Mouse (Mus musculus): ENCODE measurements around the gene Fam19a4. TPM values are rescaled to one million over a fixed set of nuclear protein-coding genes. Genes with fewer than 3 reads are reported as not detected.
A peak's percentile ranks its signal among the peaks of the same experiment; 100 is the strongest.
"Not testable (repeated sequence)": the region's sequence is repeated elsewhere in the genome, so short reads cannot be mapped to it uniquely, and the experiment has no call there.

Gene Fam19a4
- polyA plus RNA-seq, 1 experiment from 2014 or later = 0.10 TPM

- Histone ChIP-seq H3K9ac (ENCODE audit: low read depth, low read length) (no peak overlapping the region), H3K27ac (ENCODE audit: low read length) (no peak overlapping the region), H3K4me1 (ENCODE audit: control insufficient read depth, insufficient read depth, low read length) (no peaks in the 10 kb centered on the region), H3K4me2 (ENCODE audit: low read depth, low read length) (no peak overlapping the region), H3K27me3 (replicated peaks; ENCODE audit: control insufficient read depth, insufficient read depth, low read length) (no peaks in the 10 kb centered on the region), H3K9me3 (ENCODE audit: control insufficient read depth, low read length) (no peaks in the 10 kb centered on the region), H3K36me3 (ENCODE audit: control insufficient read depth, insufficient read depth, low read length) (no peaks in the 10 kb centered on the region), H3K4me3 (ENCODE audit: low read length) (no peak overlapping the region)
- ATAC-seq = no peak
- WGBS = 88% methylated on average over 7 of the region's 7 CpGs
Measured at GRCm38 (mm10) chr6:96995556-96996159, 64.6 kb downstream of the Fam19a4 start.

GRCm38 (mm10) chr6:96991741-96992140, 68.5 kb downstream of the Fam19a4 start:
- no peaks in the 10 kb centered on the region for H3K9me3 ChIP-seq (ENCODE audit: control insufficient read depth, low read length)
- no peak overlapping the region for H3K27ac ChIP-seq (ENCODE audit: low read length)
- no peaks in the 10 kb centered on the region for H3K4me1 ChIP-seq (ENCODE audit: control insufficient read depth, insufficient read depth, low read length)
- 87% methylated on average over 1 of the region's 1 CpGs for WGBS
- no peak overlapping the region for H3K9ac ChIP-seq (ENCODE audit: low read depth, low read length)
- no peak for ATAC-seq
- no peak overlapping the region for H3K4me3 ChIP-seq (ENCODE audit: low read length)
- H3K4me2 ChIP-seq (ENCODE audit: low read depth, low read length) = no peak overlapping the region
- H3K36me3 ChIP-seq (ENCODE audit: control insufficient read depth, insufficient read depth, low read length) = no peaks in the 10 kb centered on the region
- no peaks in the 10 kb centered on the region for H3K27me3 ChIP-seq (replicated peaks; ENCODE audit: control insufficient read depth, insufficient read depth, low read length)

- no peaks in the 10 kb centered on the region for H3K4me1 ChIP-seq (ENCODE audit: control insufficient read depth, insufficient read depth, low read length)
- H3K9me3 ChIP-seq (ENCODE audit: control insufficient read depth, low read length) = no peaks in the 10 kb centered on the region
- H3K27me3 ChIP-seq (replicated peaks; ENCODE audit: control insufficient read depth, insufficient read depth, low read length) = no peaks in the 10 kb centered on the region
- WGBS = 80% methylated on average over 1 of the region's 1 CpGs
- no peak for ATAC-seq
- no peak overlapping the region for H3K27ac ChIP-seq (ENCODE audit: low read length)
- no peak overlapping the region for H3K4me2 ChIP-seq (ENCODE audit: low read depth, low read length)
- H3K4me3 ChIP-seq (ENCODE audit: low read length) = no peak overlapping the region
- H3K36me3 ChIP-seq (ENCODE audit: control insufficient read depth, insufficient read depth, low read length) = no peaks in the 10 kb centered on the region
- H3K9ac ChIP-seq (ENCODE audit: low read depth, low read length) = no peak overlapping the region
Measured at GRCm38 (mm10) chr6:96977537-96977936, 82.7 kb downstream of the Fam19a4 start.

GRCm38 (mm10) chr6:96944796-96945195, 115.4 kb downstream of the Fam19a4 start:
- 0 out of 2 replicates have a peak, but pooled peaks have one; percentile 40 for ATAC-seq
- 35% methylated on average over 2 of the region's 2 CpGs for WGBS
- Histone ChIP-seq H3K36me3 (ENCODE audit: control insufficient read depth, insufficient read depth, low read length) (no peaks in the 10 kb centered on the region), H3K9ac (ENCODE audit: low read depth, low read length) (no peak overlapping the region), H3K4me1 (ENCODE audit: control insufficient read depth, insufficient read depth, low read length) (no peaks in the 10 kb centered on the region), H3K9me3 (ENCODE audit: control insufficient read depth, low read length) (no peaks in the 10 kb centered on the region), H3K27ac (ENCODE audit: low read length) (no peak overlapping the region), H3K4me2 (ENCODE audit: low read depth, low read length) (no peak overlapping the region), H3K27me3 (replicated peaks; ENCODE audit: control insufficient read depth, insufficient read depth, low read length) (no peaks in the 10 kb centered on the region), H3K4me3 (ENCODE audit: low read length) (no peak overlapping the region)

GRCm38 (mm10) chr6:96935776-96936175, 124.4 kb downstream of the Fam19a4 start:
- whole genome bisulfite sequencing = 78% methylated on average over 1 of the region's 1 CpGs
- H3K9me3 ChIP-seq (ENCODE audit: control insufficient read depth, low read length) = no peaks in the 10 kb centered on the region
- no peak overlapping the region for H3K27ac ChIP-seq (ENCODE audit: low read length)
- no peaks in the 10 kb centered on the region for H3K4me1 ChIP-seq (ENCODE audit: control insufficient read depth, insufficient read depth, low read length)
- no peaks in the 10 kb centered on the region for H3K27me3 ChIP-seq (replicated peaks; ENCODE audit: control insufficient read depth, insufficient read depth, low read length)
- ATAC-seq = no peak
- no peak overlapping the region for H3K4me3 ChIP-seq (ENCODE audit: low read length)
- no peak overlapping the region for H3K9ac ChIP-seq (ENCODE audit: low read depth, low read length)
- H3K36me3 ChIP-seq (ENCODE audit: control insufficient read depth, insufficient read depth, low read length) = no peaks in the 10 kb centered on the region
- H3K4me2 ChIP-seq (ENCODE audit: low read depth, low read length) = no peak overlapping the region

GRCm38 (mm10) chr6:96909061-96909480, 151.1 kb downstream of the Fam19a4 start:
- H3K27ac ChIP-seq (ENCODE audit: low read length) = no peak overlapping the region
- WGBS = 24% methylated on average over 8 of the region's 8 CpGs
- H3K36me3 ChIP-seq (ENCODE audit: control insufficient read depth, insufficient read depth, low read length) = no peaks in the 10 kb centered on the region
- 0 out of 2 replicates have a peak, but pooled peaks have one; percentile 18 for ATAC-seq
- no peak overlapping the region for H3K9ac ChIP-seq (ENCODE audit: low read depth, low read length)
- no peak overlapping the region for H3K4me3 ChIP-seq (ENCODE audit: low read length)
- H3K9me3 ChIP-seq (ENCODE audit: control insufficient read depth, low read length) = no peaks in the 10 kb centered on the region
- no peak overlapping the region for H3K4me2 ChIP-seq (ENCODE audit: low read depth, low read length)
- H3K27me3 ChIP-seq (replicated peaks; ENCODE audit: control insufficient read depth, insufficient read depth, low read length) = no peaks in the 10 kb centered on the region
- H3K4me1 ChIP-seq (ENCODE audit: control insufficient read depth, insufficient read depth, low read length) = no peaks in the 10 kb centered on the region

- H3K36me3 ChIP-seq (ENCODE audit: control insufficient read depth, insufficient read depth, low read length); H3K4me2 ChIP-seq (ENCODE audit: low read depth, low read length); H3K27ac ChIP-seq (ENCODE audit: low read length); H3K4me3 ChIP-seq (ENCODE audit: low read length); H3K9me3 ChIP-seq (ENCODE audit: control insufficient read depth, low read length); H3K4me1 ChIP-seq (ENCODE audit: control insufficient read depth, insufficient read depth, low read length); ATAC-seq; H3K27me3 ChIP-seq (replicated peaks; ENCODE audit: control insufficient read depth, insufficient read depth, low read length); H3K9ac ChIP-seq (ENCODE audit: low read depth, low read length): not testable (repeated sequence)
- 95% methylated on average over 18 of the region's 18 CpGs for WGBS
Measured at GRCm38 (mm10) chr6:96877105-96877504, 183.1 kb downstream of the Fam19a4 start.

GRCm38 (mm10) chr6:96876651-96877050, 183.6 kb downstream of the Fam19a4 start:
- 93% methylated on average over 13 of the region's 13 CpGs for WGBS
- H3K9me3 ChIP-seq (ENCODE audit: control insufficient read depth, low read length) = not testable (repeated sequence)

GRCm38 (mm10) chr6:96853065-96853464, 207.1 kb downstream of the Fam19a4 start:
- no peak for ATAC-seq
- H3K9me3 ChIP-seq (ENCODE audit: control insufficient read depth, low read length) = no peaks in the 10 kb centered on the region
- no peaks in the 10 kb centered on the region for H3K4me1 ChIP-seq (ENCODE audit: control insufficient read depth, insufficient read depth, low read length)
- no peak overlapping the region for H3K27ac ChIP-seq (ENCODE audit: low read length)
- no peaks in the 10 kb centered on the region for H3K27me3 ChIP-seq (replicated peaks; ENCODE audit: control insufficient read depth, insufficient read depth, low read length)
- H3K9ac ChIP-seq (ENCODE audit: low read depth, low read length) = no peak overlapping the region
- H3K36me3 ChIP-seq (ENCODE audit: control insufficient read depth, insufficient read depth, low read length) = no peaks in the 10 kb centered on the region
- H3K4me3 ChIP-seq (ENCODE audit: low read length) = no peak overlapping the region
- 63% methylated on average over 7 of the region's 7 CpGs for WGBS
- no peak overlapping the region for H3K4me2 ChIP-seq (ENCODE audit: low read depth, low read length)

More at GRCm38 (mm10) chr6:96876651-96877050, 183.6 kb downstream of the Fam19a4 start:
- not testable (repeated sequence) for H3K4me1 ChIP-seq (ENCODE audit: control insufficient read depth, insufficient read depth, low read length); H3K27me3 ChIP-seq (replicated peaks; ENCODE audit: control insufficient read depth, insufficient read depth, low read length); ATAC-seq; H3K36me3 ChIP-seq (ENCODE audit: control insufficient read depth, insufficient read depth, low read length); H3K4me3 ChIP-seq (ENCODE audit: low read length); H3K27ac ChIP-seq (ENCODE audit: low read length); H3K4me2 ChIP-seq (ENCODE audit: low read depth, low read length); H3K9ac ChIP-seq (ENCODE audit: low read depth, low read length)

- no peak overlapping the region for H3K4me2 ChIP-seq (ENCODE audit: low read depth, low read length)
- H3K9me3 ChIP-seq (ENCODE audit: control insufficient read depth, low read length) = no peaks in the 10 kb centered on the region
- no peak overlapping the region for H3K27ac ChIP-seq (ENCODE audit: low read length)
- H3K36me3 ChIP-seq (ENCODE audit: control insufficient read depth, insufficient read depth, low read length) = no peaks in the 10 kb centered on the region
- no peaks in the 10 kb centered on the region for H3K4me1 ChIP-seq (ENCODE audit: control insufficient read depth, insufficient read depth, low read length)
- WGBS = 50% methylated on average over 1 of the region's 1 CpGs
- H3K9ac ChIP-seq (ENCODE audit: low read depth, low read length) = no peak overlapping the region
- no peak overlapping the region for H3K4me3 ChIP-seq (ENCODE audit: low read length)
- ATAC-seq = no peak
- no peaks in the 10 kb centered on the region for H3K27me3 ChIP-seq (replicated peaks; ENCODE audit: control insufficient read depth, insufficient read depth, low read length)
Measured at GRCm38 (mm10) chr6:96843944-96844343, 216.3 kb downstream of the Fam19a4 start.
